Mouse (Mus musculus): ENCODE measurements around the gene Upb1. TPM values are rescaled to one million over a fixed set of nuclear protein-coding genes. Genes with fewer than 3 reads are reported as not detected.

Gene Upb1
- polyA plus RNA-seq, 1 experiment from 2014 or later, result not detected

GRCm38 (mm10) chr10:75489522-75489921 lies 88.6 kb downstream of the Upb1 start:
- H3K27ac ChIP-seq (ENCODE audit: low read depth, low read length), result no peak overlapping the region
- no peak overlapping the region for H3K9ac ChIP-seq (ENCODE audit: low read length)
- H3K4me2 ChIP-seq (ENCODE audit: low read depth), result no peak overlapping the region
- no peaks in the 10 kb centered on the region for H3K4me1 ChIP-seq (ENCODE audit: control insufficient read depth, insufficient read depth, low read length)
- H3K4me3 ChIP-seq (ENCODE audit: low read depth, low read length), result no peak overlapping the region
- no peaks in the 10 kb centered on the region for H3K36me3 ChIP-seq (ENCODE audit: control insufficient read depth, insufficient read depth, low read length)
- DNase-seq (ENCODE audit: low spot score) (no peak), ATAC-seq (ENCODE audit: insufficient read depth, low FRiP score, low TSS enrichment) (no peak)
- 85% methylated on average over 2 of the region's 2 CpGs for WGBS
- H3K9me3 ChIP-seq (ENCODE audit: control insufficient read depth, low read length), result no peaks in the 10 kb centered on the region
- H3K27me3 ChIP-seq (ENCODE audit: control insufficient read depth, insufficient read depth, low read length), result no peaks in the 10 kb centered on the region

- no peaks in the 10 kb centered on the region for H3K4me1 ChIP-seq (ENCODE audit: control insufficient read depth, insufficient read depth, low read length)
- no peaks in the 10 kb centered on the region for H3K9me3 ChIP-seq (ENCODE audit: control insufficient read depth, low read length)
- H3K36me3 ChIP-seq (ENCODE audit: control insufficient read depth, insufficient read depth, low read length), result no peaks in the 10 kb centered on the region
- no peaks in the 10 kb centered on the region for H3K27me3 ChIP-seq (ENCODE audit: control insufficient read depth, insufficient read depth, low read length)
- no peak overlapping the region for H3K4me3 ChIP-seq (ENCODE audit: low read depth, low read length)
- ATAC-seq (ENCODE audit: insufficient read depth, low FRiP score, low TSS enrichment), result no peak
- 86% methylated on average over 2 of the region's 2 CpGs for WGBS
- no peak overlapping the region for H3K4me2 ChIP-seq (ENCODE audit: low read depth)
- no peak overlapping the region for H3K27ac ChIP-seq (ENCODE audit: low read depth, low read length)
- no peak overlapping the region for H3K9ac ChIP-seq (ENCODE audit: low read length)
- DNase-seq (ENCODE audit: low spot score), result no peak
Measured at GRCm38 (mm10) chr10:75490731-75491130, 89.8 kb downstream of the Upb1 start.

Other genes starting within 250 kb of the Upb1 start
- gene Specc1l, start 189.0 kb upstream of the Upb1 start, polyA plus RNA-seq (2014; fragmentation: Nextera tagmentation; extraction: Ambion mirVana), result 21.8 and 23.0 TPM in 2 replicates
- gene Adora2a, start 84.2 kb upstream of the Upb1 start, polyA plus RNA-seq (2014; fragmentation: Nextera tagmentation; extraction: Ambion mirVana), result 4.1 and 4.5 TPM in 2 replicates
- 208 and 212 TPM in 2 replicates for gene Snrpd3, start 116.4 kb downstream of the Upb1 start, polyA plus RNA-seq (2014; fragmentation: Nextera tagmentation; extraction: Ambion mirVana)
- gene Gucd1, start 116.9 kb downstream of the Upb1 start, polyA plus RNA-seq (2014; fragmentation: Nextera tagmentation; extraction: Ambion mirVana), result 33.2 and 37.2 TPM in 2 replicates
- 6.1 and 6.6 TPM in 2 replicates for gene Lrrc75b, start 159.2 kb downstream of the Upb1 start, polyA plus RNA-seq (2014; fragmentation: Nextera tagmentation; extraction: Ambion mirVana)
- gene Ggt1, start 160.5 kb downstream of the Upb1 start, polyA plus RNA-seq (2014; fragmentation: Nextera tagmentation; extraction: Ambion mirVana), result 2.0 and 3.1 TPM in 2 replicates
- 0.37 and 0.45 TPM in 2 replicates for gene Ggt5, start 188.2 kb downstream of the Upb1 start, polyA plus RNA-seq (2014; fragmentation: Nextera tagmentation; extraction: Ambion mirVana)
- gene Susd2, start 242.9 kb downstream of the Upb1 start, polyA plus RNA-seq (2014; fragmentation: Nextera tagmentation; extraction: Ambion mirVana), result 1.8 and 2.4 TPM in 2 replicates